Mouse (Mus musculus) embryonic fibroblast, embryonic 13.5 days (primary cell): ENCODE measurements around the gene 2900011O08Rik.

Experiments used
- CTCF ChIP-seq: IDR thresholded peaks from 2 replicates; pipeline ENCODE4 v1.5.1; 2011; ENCODE audit warnings: mild to moderate bottlenecking, control low read depth, low read length, moderate library complexity, borderline replicate concordance; ENCODE audit not compliant: insufficient read depth
- POLR2A ChIP-seq: IDR thresholded peaks from 2 replicates; pipeline ENCODE4 v1.6.1; 2011; ENCODE audit warnings: low read depth, mild to moderate bottlenecking, control low read depth, low read length, moderate library complexity

GRCm38 (mm10) chr16:14052221-14052620, 65.8 kb downstream of the 2900011O08Rik start:
- no peak for TF ChIP-seq POLR2A
- no peak for TF ChIP-seq CTCF
